Mouse (Mus musculus) gastrocnemius, postnatal 10 days (tissue): ENCODE results near the gene Add2. TPM values are rescaled to one million over a fixed set of nuclear protein-coding genes. Genes with fewer than 3 reads are reported as not detected.

Experiments
- DNase-seq: peaks from one replicate; pipeline ENCODE4 v3.0.0; 2021; ENCODE audit warnings: mixed read lengths
- total RNA-seq, 2 experiments: library from RNA; stranded (reverse); gene quantifications; 2 replicates each; pipeline ENCODE4 v1.2.3; 2021

Add2 gene
- total RNA-seq, 2 experiments from 2014 or later: 0.68 to 1.9 TPM

- DNase-seq: no peak
Observed at GRCm38 (mm10) chr6:86141284-86141683, 112.8 kb downstream of the Add2 start.

- DNase-seq: peak; percentile 80
Observed at GRCm38 (mm10) chr6:86141820-86142219, 113.3 kb downstream of the Add2 start.

DNA sequence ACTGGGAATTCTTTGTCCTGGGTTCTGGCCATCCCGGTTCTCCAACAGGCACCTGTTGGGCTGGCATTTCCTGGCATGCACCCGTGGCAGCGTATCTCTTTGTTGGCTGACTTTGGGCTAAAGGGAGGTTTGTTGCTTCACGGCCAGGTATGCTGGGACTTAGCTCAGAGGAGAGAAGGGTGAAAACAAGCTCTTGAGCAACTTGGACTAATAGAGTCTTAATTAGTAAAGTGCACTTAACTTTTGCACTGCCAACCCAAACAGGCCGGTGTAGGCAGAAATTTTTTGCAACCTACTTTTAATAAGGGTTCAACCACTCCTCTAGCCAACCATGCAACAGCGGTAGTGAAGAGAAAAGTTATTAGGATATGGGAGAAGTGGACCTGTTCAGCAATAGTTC lies 116.5 kb downstream of the Add2 start:
- DNase-seq: no peak

- no peak for DNase-seq
Observed at GRCm38 (mm10) chr6:86148518-86148917, 120.0 kb downstream of the Add2 start.

GRCm38 (mm10) chr6:86149001-86149400 lies 120.5 kb downstream of the Add2 start:
- no peak for DNase-seq

DNA sequence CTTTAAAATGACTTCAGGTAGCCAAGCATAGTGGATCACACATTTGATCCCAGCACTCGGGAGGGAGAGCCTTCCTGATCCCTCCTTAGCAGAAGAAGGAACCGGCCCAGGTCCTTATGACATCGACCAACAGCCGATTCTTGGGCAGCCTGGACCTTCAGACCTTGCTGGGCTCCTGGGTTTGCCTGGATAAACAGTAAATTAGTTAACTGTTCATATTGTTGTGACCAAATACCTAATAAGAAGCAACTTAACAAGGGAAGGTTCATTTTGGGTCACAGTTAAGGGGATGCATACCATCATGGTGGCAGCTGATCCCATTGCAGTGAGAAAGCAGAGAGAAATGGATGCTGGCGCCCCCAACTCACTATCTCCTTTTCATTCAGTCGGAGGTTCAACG lies 124.2 kb downstream of the Add2 start:
- no peak for DNase-seq

DNA sequence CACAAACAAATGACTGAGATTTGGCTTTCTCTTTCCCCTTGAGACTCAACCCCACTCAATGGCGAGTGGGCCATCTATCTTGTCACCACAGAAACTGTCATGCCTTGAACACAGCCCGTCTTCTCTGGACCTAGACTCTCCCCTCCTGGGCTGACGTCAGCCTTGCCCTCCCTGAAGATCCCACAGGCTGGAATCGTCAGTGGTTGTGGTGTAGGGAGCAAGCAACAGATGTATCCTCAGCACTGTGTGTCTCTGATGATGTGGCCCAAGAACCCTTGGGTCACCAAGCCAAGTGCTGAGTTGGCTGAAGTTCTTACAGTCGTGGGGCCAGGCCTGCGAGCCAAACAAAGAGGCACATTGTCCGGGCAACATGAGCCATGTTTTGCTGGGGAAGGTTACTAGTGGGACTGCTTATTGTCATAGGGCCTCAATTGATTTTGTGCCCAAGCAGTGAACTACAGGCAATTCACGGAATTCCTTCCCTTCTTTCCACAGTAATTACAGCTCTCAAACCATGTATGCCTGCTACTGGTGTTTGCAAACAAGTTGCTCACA lies 125.0 kb downstream of the Add2 start:
- peak; percentile 19 for DNase-seq

DNA sequence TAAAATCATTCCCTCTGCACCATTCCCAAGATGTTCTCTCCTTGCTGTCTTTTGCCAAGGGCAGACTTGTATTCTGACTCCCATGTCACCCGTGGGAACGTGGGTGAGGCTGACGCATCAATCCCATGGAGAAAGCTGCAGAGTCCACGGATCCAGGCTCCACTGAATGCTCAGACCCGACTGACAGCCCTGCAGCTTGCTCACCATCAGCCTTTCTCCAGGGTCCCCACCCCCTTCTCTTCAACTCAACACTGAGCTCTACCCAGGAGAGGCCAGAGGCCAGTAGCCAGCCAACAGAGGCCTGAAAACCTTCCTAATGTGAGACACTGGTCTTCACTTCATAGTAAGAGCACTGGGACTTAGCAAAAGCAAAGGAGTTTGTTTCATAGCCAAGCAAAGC lies 125.5 kb downstream of the Add2 start:
- no peak for DNase-seq

GRCm38 (mm10) chr6:86154481-86154880 lies 126.0 kb downstream of the Add2 start:
- DNase-seq: no peak

DNA sequence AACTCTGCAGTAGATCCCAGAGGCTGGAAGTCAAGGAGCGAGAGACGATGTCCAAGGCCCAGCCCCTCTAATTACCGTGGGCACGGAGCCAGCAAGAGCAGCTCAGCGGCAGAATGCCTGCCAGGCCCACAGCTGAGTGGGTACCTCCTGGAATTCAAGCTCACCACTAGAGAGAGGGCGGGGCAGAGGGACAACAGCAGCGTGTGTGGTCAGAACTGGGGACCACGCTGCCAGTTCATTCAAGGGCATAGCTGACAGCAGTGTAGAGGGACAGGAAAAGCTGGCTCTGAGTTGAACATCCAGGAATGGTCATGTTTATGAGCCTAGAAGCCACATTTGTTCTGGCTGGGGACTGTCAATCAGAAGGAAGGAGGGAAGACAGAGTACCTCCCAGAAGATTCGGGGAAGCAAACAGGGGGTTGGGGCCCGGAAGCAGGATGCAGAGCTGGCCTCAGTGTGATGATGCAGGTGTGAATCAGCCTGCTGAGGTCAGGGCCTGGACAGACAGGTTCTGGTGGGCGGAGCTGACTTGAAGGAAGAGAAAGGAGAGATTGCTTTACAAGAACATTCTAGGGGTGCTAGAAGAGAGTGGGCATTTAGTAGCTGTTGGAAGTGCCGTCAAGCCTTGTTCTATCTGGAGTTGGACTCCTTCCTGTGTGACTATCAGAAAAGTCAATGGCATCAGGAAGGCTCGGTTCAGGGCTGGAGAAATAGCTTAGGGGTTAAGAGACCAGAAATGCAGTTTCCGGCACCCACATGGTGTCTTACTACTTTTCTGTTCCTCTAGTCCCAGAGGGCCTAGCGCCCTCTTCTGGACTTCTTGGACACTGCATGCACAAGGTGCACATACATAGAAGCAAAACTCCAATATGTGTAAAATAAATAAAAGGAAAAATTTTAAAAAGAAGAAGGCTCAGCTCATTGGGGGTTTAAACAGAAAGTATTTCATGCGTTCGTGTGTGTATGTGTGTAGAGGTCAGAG lies 129.1 kb downstream of the Add2 start:
- peak; percentile 56 for DNase-seq

GRCm38 (mm10) chr6:86160878-86161277 lies 132.4 kb downstream of the Add2 start:
- DNase-seq: no peak

GRCm38 (mm10) chr6:86161586-86161985 lies 133.1 kb downstream of the Add2 start:
- DNase-seq: no peak

DNA sequence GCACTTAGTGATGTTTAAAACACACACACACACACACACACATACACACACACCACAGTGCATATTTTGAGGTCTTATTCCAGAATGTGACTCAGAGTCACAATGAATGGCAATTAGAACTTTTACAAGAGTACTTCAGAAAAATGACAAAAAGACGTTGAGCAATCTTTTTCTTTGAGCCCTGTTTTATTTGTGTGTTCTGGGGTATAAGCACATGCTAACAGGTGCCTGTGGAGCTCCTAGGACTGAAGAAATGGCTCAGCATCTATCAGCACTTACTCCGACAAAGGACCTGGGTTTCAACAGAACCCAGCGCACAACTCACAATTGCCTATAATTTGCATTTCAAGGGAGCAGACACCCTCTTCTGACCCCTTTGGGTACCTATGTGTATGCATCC lies 135.5 kb downstream of the Add2 start:
- no peak for DNase-seq

DNA sequence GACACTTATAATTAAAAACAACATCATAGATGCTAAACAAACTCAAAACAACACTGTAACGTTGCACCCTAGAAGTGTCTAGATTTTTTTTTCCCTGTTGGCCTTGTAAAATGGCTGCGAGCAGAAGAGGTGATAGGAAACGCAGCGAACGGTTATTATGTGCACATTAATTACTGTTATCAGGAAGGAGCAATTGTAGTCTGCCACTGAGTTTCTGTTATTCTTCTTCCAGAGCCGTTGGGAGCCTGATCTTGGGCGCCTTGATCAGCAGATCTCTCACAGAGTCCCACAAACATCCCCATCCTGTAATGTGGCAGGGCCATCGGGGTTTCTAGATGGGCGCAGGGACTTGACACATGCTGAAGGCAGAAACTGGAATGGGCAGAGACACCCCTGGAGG lies 137.9 kb downstream of the Add2 start:
- DNase-seq: no peak

GRCm38 (mm10) chr6:86167851-86168250 lies 139.4 kb downstream of the Add2 start:
- no peak for DNase-seq

- no peak for DNase-seq
Observed at GRCm38 (mm10) chr6:86169166-86169565, 140.7 kb downstream of the Add2 start.

Other genes with a start within 250 kb of the Add2 start
- gene Nat8f6, start 207.7 kb upstream of the Add2 start, total RNA-seq: under 1 TPM in 1 of 2 experiments, not detected in 1; 0.21 TPM
- gene Nat8f5, start 207.7 kb upstream of the Add2 start, total RNA-seq: under 1 TPM in 1 of 2 experiments, not detected in 1; 0.23 TPM
- gene Nat8, start 196.6 kb upstream of the Add2 start, total RNA-seq: not detected
- gene Nat8f2, start 159.5 kb upstream of the Add2 start, total RNA-seq: under 1 TPM; 0.35 to 0.36 TPM
- gene Nat8f4, start 123.8 kb upstream of the Add2 start, total RNA-seq: 1 to 10 TPM; 1.2 to 1.4 TPM
- 10 to 100 TPM; 22.4 to 23.3 TPM for gene Tprkb, start 116.8 kb upstream of the Add2 start, total RNA-seq
- gene Nat8f1, start 113.0 kb upstream of the Add2 start, total RNA-seq: 1 to 10 TPM; 2.5 TPM
- gene Dusp11, start 67.0 kb upstream of the Add2 start, total RNA-seq: 10 to 100 TPM; 49.0 to 63.7 TPM
- not detected for gene Figla, start 12.5 kb upstream of the Add2 start, total RNA-seq
- gene Tgfa, start 166.5 kb downstream of the Add2 start, total RNA-seq: under 1 TPM; 0.35 to 0.75 TPM